Mouse (Mus musculus): ENCODE data around the gene Aplp2. TPM values are rescaled to one million over a fixed set of nuclear protein-coding genes. Genes with fewer than 3 reads are reported as not detected.

Gene Aplp2
- polyA plus RNA-seq, 1 experiment from 2014 or later = 240 TPM

GRCm38 (mm10) chr9:31238526-31238925, 26.9 kb upstream of the Aplp2 start:
- Histone ChIP-seq H3K4me1 (replicated peaks; ENCODE audit: control insufficient read depth, insufficient read depth, low read length) (no peaks in the 10 kb centered on the region), H3K9ac (ENCODE audit: low read depth, low read length) (no peak overlapping the region), H3K27ac (ENCODE audit: low read depth, low read length) (no peak overlapping the region), H3K4me2 (replicated peaks; ENCODE audit: low read depth, low read length) (no peak overlapping the region), H3K4me3 (ENCODE audit: low read depth, low read length) (no peak overlapping the region), H3K36me3 (ENCODE audit: control insufficient read depth, insufficient read depth, low read length) (no peaks in the 10 kb centered on the region), H3K27me3 (ENCODE audit: control insufficient read depth, insufficient read depth, low read length) (no peaks in the 10 kb centered on the region), H3K9me3 (ENCODE audit: control insufficient read depth, low read length) (no peaks in the 10 kb centered on the region)
- 86% methylated on average over 2 of the region's 2 CpGs for WGBS
- DNase-seq (ENCODE audit: low spot score) (no peak), ATAC-seq (ENCODE audit: low FRiP score) (no peak)

DNA sequence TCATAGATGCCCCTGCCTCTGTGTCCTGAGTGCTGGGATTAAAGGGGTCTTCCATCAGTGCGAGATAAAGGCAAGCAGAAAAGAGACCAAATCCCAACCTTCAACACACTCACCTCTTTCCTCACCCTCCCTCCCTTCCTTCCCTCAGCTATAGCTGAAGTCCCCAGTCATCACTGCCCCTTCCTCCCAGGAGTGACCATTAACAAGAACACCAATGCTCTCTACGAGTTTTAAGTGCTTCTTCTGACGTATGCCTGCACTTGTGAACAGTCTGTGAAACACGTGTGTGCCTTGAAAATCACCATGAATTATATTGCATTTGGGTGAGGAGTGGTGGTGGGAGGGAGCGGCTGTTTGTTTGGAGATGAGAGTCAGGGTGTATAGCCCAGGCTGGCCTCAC, 24.5 kb upstream of the Aplp2 start:
- WGBS = 78% methylated on average over 5 of the region's 5 CpGs
- Histone ChIP-seq H3K27me3 (ENCODE audit: control insufficient read depth, insufficient read depth, low read length) (no peaks in the 10 kb centered on the region), H3K9me3 (ENCODE audit: control insufficient read depth, low read length) (no peaks in the 10 kb centered on the region), H3K4me1 (replicated peaks; ENCODE audit: control insufficient read depth, insufficient read depth, low read length) (no peaks in the 10 kb centered on the region), H3K4me3 (ENCODE audit: low read depth, low read length) (no peak overlapping the region), H3K9ac (ENCODE audit: low read depth, low read length) (no peak overlapping the region), H3K4me2 (replicated peaks; ENCODE audit: low read depth, low read length) (no peak overlapping the region), H3K27ac (ENCODE audit: low read depth, low read length) (no peak overlapping the region), H3K36me3 (ENCODE audit: control insufficient read depth, insufficient read depth, low read length) (no peaks in the 10 kb centered on the region)
- DNase-seq (ENCODE audit: low spot score) (no peak), ATAC-seq (ENCODE audit: low FRiP score) (no peak)

DNA sequence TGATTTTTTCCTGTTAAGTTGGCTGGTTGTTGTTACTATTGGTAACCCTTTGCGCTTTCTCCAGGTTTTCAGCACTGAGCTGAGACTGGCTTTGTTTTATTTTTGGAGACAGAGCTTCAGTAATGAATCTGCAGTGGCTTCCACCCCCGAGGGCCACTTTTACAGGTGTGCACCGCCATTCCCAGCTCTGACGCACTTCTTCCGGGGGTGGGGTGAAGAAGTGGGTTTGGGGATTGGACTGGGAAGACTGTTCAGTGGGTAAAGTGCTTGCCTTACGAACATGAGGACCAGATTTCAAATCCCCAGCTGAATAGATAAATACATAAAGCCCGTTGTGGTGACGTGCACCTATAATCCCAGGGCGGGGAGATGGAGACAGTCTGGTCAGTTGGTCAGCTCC, 23.9 kb upstream of the Aplp2 start:
- Histone ChIP-seq H3K4me1 (replicated peaks; ENCODE audit: control insufficient read depth, insufficient read depth, low read length) (no peaks in the 10 kb centered on the region), H3K9ac (ENCODE audit: low read depth, low read length) (no peak overlapping the region), H3K27me3 (ENCODE audit: control insufficient read depth, insufficient read depth, low read length) (no peaks in the 10 kb centered on the region), H3K4me2 (replicated peaks; ENCODE audit: low read depth, low read length) (no peak overlapping the region), H3K36me3 (ENCODE audit: control insufficient read depth, insufficient read depth, low read length) (no peaks in the 10 kb centered on the region), H3K9me3 (ENCODE audit: control insufficient read depth, low read length) (no peaks in the 10 kb centered on the region), H3K27ac (ENCODE audit: low read depth, low read length) (no peak overlapping the region), H3K4me3 (ENCODE audit: low read depth, low read length) (no peak overlapping the region)
- ATAC-seq (ENCODE audit: low FRiP score) (no peak), DNase-seq (ENCODE audit: low spot score) (no peak)
- WGBS = 90% methylated on average over 9 of the region's 9 CpGs

- DNase-seq (ENCODE audit: low spot score) = no peak
- H3K27ac ChIP-seq (ENCODE audit: low read depth, low read length) = no peak overlapping the region
- no peak overlapping the region for H3K4me3 ChIP-seq (ENCODE audit: low read depth, low read length)
- no peaks in the 10 kb centered on the region for H3K36me3 ChIP-seq (ENCODE audit: control insufficient read depth, insufficient read depth, low read length)
- H3K4me2 ChIP-seq (replicated peaks; ENCODE audit: low read depth, low read length) = no peak overlapping the region
- H3K9ac ChIP-seq (ENCODE audit: low read depth, low read length) = no peak overlapping the region
- H3K4me1 ChIP-seq (replicated peaks; ENCODE audit: control insufficient read depth, insufficient read depth, low read length) = no peaks in the 10 kb centered on the region
- H3K9me3 ChIP-seq (ENCODE audit: control insufficient read depth, low read length) = no peaks in the 10 kb centered on the region
- no peaks in the 10 kb centered on the region for H3K27me3 ChIP-seq (ENCODE audit: control insufficient read depth, insufficient read depth, low read length)
- WGBS = 74% methylated on average over 4 of the region's 4 CpGs
- ATAC-seq (ENCODE audit: low FRiP score) = no peak
Observed at GRCm38 (mm10) chr9:31235030-31235429, 23.4 kb upstream of the Aplp2 start.

DNA sequence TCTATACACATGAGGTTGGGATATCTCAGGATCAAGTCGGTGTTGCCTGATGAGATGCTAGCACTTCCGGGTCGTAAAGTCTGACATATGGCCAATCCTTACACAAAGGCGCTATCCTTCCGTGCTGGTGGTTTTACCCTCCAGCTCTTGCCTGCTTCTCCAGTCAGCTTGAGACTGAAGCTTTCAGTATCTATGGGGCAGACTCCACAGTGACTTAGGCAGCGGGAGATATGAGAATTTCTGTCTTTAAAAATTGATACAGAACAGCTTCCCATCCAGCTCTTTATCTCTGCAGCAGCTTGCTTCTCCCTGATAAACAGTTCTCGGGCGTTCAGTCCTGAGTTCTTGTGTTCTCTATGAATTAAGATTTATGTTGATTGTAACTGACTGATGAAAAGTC, 14.9 kb upstream of the Aplp2 start:
- Histone ChIP-seq H3K4me1 (replicated peaks; ENCODE audit: control insufficient read depth, insufficient read depth, low read length) (no peaks in the 10 kb centered on the region), H3K4me3 (ENCODE audit: low read depth, low read length) (no peak overlapping the region), H3K4me2 (replicated peaks; ENCODE audit: low read depth, low read length) (no peak overlapping the region), H3K9ac (ENCODE audit: low read depth, low read length) (no peak overlapping the region), H3K27ac (ENCODE audit: low read depth, low read length) (no peak overlapping the region), H3K36me3 (ENCODE audit: control insufficient read depth, insufficient read depth, low read length) (no peaks in the 10 kb centered on the region), H3K27me3 (ENCODE audit: control insufficient read depth, insufficient read depth, low read length) (no peaks in the 10 kb centered on the region), H3K9me3 (ENCODE audit: control insufficient read depth, low read length) (no peaks in the 10 kb centered on the region)
- DNase-seq (ENCODE audit: low spot score) = no peak
- ATAC-seq (ENCODE audit: low FRiP score) = no peak
- 93% methylated on average over 8 of the region's 8 CpGs for WGBS

DNA sequence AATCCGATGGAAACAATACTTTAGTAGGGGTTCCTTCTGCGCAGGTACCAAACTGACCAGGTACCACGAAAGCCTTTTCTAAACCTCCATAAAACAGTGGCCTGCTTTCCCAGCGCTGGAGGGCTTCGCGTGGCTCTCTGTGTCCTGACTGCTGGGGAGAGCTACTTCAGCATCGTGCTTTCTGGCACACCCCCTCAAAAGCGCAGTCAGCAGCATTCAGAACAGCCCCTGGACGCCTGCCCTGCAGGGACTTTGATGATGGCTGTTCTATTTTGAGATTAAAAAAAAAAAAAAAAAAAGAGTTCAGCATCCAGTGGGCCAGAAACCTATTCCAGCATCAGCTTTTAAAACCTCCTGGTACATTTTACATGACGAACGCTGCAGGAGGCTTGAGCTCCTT, 14.2 kb upstream of the Aplp2 start:
- Histone ChIP-seq H3K27me3 (ENCODE audit: control insufficient read depth, insufficient read depth, low read length) (no peaks in the 10 kb centered on the region), H3K9me3 (ENCODE audit: control insufficient read depth, low read length) (no peaks in the 10 kb centered on the region), H3K36me3 (ENCODE audit: control insufficient read depth, insufficient read depth, low read length) (no peaks in the 10 kb centered on the region), H3K9ac (ENCODE audit: low read depth, low read length) (no peak overlapping the region), H3K4me3 (ENCODE audit: low read depth, low read length) (no peak overlapping the region), H3K4me1 (replicated peaks; ENCODE audit: control insufficient read depth, insufficient read depth, low read length) (no peaks in the 10 kb centered on the region), H3K4me2 (replicated peaks; ENCODE audit: low read depth, low read length) (no peak overlapping the region), H3K27ac (ENCODE audit: low read depth, low read length) (no peak overlapping the region)
- WGBS = 81% methylated on average over 11 of the region's 11 CpGs
- DNase-seq (ENCODE audit: low spot score) (no peak), ATAC-seq (ENCODE audit: low FRiP score) (no peak)

DNA sequence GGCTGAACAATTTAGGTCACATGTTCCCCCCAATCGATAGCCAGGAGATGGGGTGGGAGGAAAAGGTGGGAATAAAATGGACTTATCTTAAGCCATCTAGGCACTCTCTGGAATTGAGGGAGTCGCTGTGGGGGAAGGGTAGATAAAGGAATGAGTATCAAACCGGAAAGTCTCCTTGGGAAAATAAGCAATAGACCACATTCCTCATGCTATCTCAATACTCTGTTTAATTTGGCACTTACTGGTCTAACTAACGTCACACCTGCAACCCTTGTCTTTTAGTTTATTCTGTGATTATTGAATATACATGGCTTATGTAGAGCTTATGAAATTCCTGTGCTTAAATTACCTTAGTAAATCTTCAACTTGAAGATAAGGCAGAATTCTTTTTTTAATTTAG, 11.9 kb upstream of the Aplp2 start:
- no peak overlapping the region for H3K4me3 ChIP-seq (ENCODE audit: low read depth, low read length)
- ATAC-seq (ENCODE audit: low FRiP score) (no peak), DNase-seq (ENCODE audit: low spot score) (no peak)
- H3K9ac ChIP-seq (ENCODE audit: low read depth, low read length) = no peak overlapping the region
- no peak overlapping the region for H3K27ac ChIP-seq (ENCODE audit: low read depth, low read length)
- H3K4me1 ChIP-seq (replicated peaks; ENCODE audit: control insufficient read depth, insufficient read depth, low read length) = no peaks in the 10 kb centered on the region
- H3K27me3 ChIP-seq (ENCODE audit: control insufficient read depth, insufficient read depth, low read length) = no peaks in the 10 kb centered on the region
- H3K4me2 ChIP-seq (replicated peaks; ENCODE audit: low read depth, low read length) = no peak overlapping the region
- no peaks in the 10 kb centered on the region for H3K36me3 ChIP-seq (ENCODE audit: control insufficient read depth, insufficient read depth, low read length)
- WGBS = 78% methylated on average over 4 of the region's 4 CpGs
- no peaks in the 10 kb centered on the region for H3K9me3 ChIP-seq (ENCODE audit: control insufficient read depth, low read length)

DNA sequence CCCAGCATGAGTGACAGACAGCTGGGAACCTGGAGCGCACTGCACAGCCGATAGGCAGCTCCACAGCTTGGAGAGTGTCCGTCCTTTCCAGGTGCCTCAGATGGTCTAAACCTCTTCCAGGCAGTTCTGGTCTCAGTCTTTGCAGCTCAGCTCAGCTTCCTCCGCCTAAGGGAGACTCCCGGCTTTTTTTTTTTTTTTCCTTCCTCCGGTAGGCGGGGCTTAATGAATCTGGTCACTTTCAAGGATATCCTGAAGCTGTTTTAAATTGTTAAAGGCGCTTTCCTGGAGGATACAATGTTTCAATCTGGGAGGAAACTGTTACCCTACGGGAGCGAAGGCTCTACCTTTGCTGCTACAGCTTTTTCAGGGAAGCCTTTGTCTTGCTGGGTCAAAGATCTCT, 9.6 kb upstream of the Aplp2 start:
- no peaks in the 10 kb centered on the region for H3K36me3 ChIP-seq (ENCODE audit: control insufficient read depth, insufficient read depth, low read length)
- H3K9me3 ChIP-seq (ENCODE audit: control insufficient read depth, low read length) = no peaks in the 10 kb centered on the region
- no peak overlapping the region for H3K9ac ChIP-seq (ENCODE audit: low read depth, low read length)
- H3K27me3 ChIP-seq (ENCODE audit: control insufficient read depth, insufficient read depth, low read length) = no peaks in the 10 kb centered on the region
- H3K4me1 ChIP-seq (replicated peaks; ENCODE audit: control insufficient read depth, insufficient read depth, low read length) = no peaks in the 10 kb centered on the region
- WGBS = 36% methylated on average over 10 of the region's 10 CpGs
- no peak overlapping the region for H3K4me2 ChIP-seq (replicated peaks; ENCODE audit: low read depth, low read length)
- no peak overlapping the region for H3K27ac ChIP-seq (ENCODE audit: low read depth, low read length)
- H3K4me3 ChIP-seq (ENCODE audit: low read depth, low read length) = no peak overlapping the region
- no peak for ATAC-seq (ENCODE audit: low FRiP score)
- peak; percentile 17 for DNase-seq (ENCODE audit: low spot score)

DNA sequence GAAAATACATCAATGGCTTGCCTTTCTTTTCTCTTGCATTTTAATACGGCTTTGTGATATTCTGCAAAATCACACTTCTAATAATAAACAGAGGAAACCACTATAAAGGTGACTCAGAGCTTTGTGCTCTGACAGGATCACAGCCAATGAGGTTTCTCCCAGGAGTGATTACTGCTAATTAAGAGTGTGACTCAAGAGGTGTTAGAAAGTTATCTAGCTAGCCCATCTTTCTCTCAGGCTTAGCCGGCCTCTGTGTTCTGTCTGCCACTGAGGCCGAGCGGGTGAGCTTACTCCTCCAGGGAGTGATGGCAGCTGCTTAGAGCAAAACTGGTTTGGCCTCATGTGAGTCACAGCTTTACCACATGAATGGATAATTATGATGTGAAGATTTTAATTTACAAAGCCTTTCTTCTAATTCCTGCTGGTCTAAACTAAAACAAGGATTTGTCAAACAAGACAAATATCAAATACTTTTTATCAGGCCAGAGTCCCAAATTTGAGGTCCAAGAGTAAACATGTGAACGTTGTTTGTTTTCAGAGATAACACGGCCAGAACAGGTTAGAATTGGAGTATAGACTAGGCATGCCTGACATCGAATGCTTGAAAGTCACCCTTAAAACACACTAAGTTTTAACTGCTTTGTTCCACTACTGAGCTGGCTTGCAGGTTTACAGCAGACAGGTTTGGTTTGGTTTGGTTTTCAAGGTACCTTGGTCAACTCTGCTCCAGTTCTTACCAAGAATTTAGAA, 6.2 kb upstream of the Aplp2 start:
- no peak overlapping the region for H3K4me3 ChIP-seq (ENCODE audit: low read depth, low read length)
- H3K9ac ChIP-seq (ENCODE audit: low read depth, low read length) = no peak overlapping the region
- H3K4me2 ChIP-seq (replicated peaks; ENCODE audit: low read depth, low read length) = no peak overlapping the region
- no peaks in the 10 kb centered on the region for H3K27me3 ChIP-seq (ENCODE audit: control insufficient read depth, insufficient read depth, low read length)
- ATAC-seq (ENCODE audit: low FRiP score) = no peak
- WGBS = 81% methylated on average over 7 of the region's 7 CpGs
- no peak for DNase-seq (ENCODE audit: low spot score)
- H3K4me1 ChIP-seq (replicated peaks; ENCODE audit: control insufficient read depth, insufficient read depth, low read length) = no peaks in the 10 kb centered on the region
- H3K36me3 ChIP-seq (ENCODE audit: control insufficient read depth, insufficient read depth, low read length) = no peaks in the 10 kb centered on the region
- H3K9me3 ChIP-seq (ENCODE audit: control insufficient read depth, low read length) = no peaks in the 10 kb centered on the region
- H3K27ac ChIP-seq (ENCODE audit: low read depth, low read length) = no peak overlapping the region
